Mouse (Mus musculus): ENCODE results near the gene Rhbdl3.
A peak's percentile ranks its signal among the peaks of the same experiment; 100 is the strongest.
"Not testable (repeated sequence)": the region's sequence is repeated elsewhere in the genome, so short reads cannot be mapped to it uniquely, and the experiment has no call there.

The Rhbdl3 gene

GRCm38 (mm10) chr11:80313462-80313861, 12.8 kb downstream of the Rhbdl3 start:
- no peak for DNase-seq

- DNase-seq = no peak
Observed at GRCm38 (mm10) chr11:80313944-80314343, 13.2 kb downstream of the Rhbdl3 start.

DNA sequence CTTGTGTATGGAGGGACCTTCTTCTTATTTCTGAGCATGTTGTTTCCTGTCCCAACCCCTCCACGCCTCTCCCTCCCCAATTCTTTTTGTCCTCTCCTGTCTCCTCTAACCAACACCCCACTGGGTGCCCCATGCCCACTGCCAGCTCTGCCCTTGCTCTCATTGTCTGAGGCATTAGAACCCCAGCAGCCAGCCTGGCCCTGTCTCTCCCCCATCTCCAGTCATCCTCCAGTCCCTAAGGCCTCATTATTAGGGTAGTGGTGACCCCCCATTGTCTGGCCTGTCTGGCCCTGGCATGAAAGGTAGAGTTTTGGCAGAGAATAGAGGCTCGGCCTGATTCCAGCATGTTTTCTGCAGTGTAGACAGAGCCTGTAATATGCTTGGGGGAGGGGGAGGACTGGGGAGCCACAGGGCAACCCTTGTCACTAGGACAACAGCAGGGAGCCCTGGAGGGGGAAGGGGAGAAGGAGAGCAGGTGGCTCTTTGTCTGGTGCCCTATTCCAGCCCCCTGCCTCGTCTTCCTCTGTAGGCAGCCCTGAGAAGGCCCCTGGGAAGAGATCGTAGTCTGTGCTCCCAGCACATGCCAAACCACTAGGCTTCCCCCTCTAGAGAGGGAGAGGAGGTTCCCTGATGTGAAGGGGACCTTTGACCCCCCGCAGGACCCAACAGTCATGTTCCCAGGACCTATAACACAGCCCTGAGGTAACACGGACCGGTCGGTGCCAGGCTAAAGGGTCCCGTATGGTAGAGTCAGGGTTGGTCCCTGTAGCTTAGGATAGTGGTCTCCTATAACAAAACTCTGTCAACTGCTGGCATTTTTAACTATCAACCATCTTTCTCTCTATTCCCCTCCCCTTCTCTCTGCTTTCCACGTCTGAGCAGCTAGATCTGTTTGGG, 15.3 kb downstream of the Rhbdl3 start:
- no peak for DNase-seq

DNA sequence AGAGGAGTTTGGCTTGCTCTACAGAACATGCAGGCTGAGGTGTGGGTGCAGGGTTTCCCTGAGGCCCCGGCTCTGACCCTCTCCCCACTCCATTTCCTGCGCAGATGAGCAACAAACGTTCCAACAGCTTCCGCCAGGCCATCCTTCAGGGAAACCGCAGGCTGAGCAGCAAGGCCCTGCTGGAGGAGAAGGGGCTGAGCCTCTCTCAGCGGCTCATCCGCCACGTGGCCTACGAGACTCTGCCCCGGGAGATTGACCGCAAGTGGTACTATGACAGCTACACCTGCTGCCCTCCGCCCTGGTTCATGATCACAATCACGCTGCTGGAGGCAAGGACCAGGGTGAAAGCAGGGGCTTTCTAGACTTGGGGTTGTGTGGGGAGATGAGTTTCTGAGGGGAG, 22.5 kb downstream of the Rhbdl3 start:
- DNase-seq = no peak

- DNase-seq = no peak
Observed at GRCm38 (mm10) chr11:80324636-80325035, 23.9 kb downstream of the Rhbdl3 start.

- no peak for DNase-seq
Observed at GRCm38 (mm10) chr11:80332709-80333400, 32.1 kb downstream of the Rhbdl3 start.

DNA sequence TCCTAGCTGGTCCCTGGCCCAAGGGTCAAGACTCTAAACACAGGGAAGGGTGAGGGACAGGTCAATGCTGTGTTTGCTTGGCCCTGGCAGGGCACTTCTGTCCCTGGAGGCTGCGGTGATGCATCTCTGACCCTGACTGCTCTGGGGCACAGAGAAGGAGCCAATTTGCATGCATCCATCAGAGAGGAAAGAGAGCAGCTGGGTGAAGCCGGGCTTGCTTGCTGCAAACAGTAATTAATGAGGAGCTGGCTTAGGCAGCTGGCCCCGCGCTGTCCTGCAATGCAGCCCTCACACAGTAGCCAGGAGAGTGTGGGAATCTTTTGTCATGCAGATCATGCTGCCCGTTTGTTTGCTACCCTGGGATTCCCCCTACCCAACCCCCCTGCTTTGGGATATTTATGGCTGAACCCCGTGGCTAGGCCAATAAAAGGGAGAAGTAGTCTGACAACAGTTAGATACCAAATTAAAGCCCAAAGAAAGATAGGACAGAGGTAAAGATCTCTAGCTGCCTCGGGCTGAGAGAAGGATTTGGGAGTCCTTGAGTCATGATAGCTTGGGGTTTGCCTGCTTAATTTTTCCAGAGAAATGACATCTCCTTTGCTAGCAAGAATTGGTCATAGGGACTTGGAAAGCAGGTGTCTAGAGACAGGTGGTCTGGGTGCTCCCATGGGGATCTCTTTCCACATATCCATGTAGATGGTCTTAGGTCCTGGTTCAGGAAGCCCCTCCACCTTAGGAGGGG, 35.1 kb downstream of the Rhbdl3 start:
- DNase-seq = no peak

DNA sequence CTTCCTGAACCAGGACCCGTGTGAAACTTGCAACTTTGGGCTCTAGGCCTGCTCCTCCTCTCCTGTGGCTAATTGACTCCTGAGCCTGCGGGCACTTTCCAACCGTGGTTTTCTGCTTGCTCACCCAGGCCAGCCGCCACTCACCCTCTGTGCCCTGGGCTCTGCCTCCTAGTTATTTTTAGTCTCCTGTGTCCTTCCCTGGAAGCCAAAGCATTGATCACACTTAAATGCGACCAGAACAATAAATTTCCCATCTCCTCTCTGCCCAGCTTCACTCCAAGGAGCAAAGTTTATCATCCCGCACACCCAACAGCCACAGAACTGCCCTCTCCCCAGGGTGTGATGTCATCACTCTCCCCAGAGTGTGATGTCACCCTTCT, 35.6 kb downstream of the Rhbdl3 start:
- no peak for DNase-seq

GRCm38 (mm10) chr11:80342482-80342881, 41.8 kb downstream of the Rhbdl3 start:
- DNase-seq = no peak

- peak; percentile 82 for DNase-seq
Observed at GRCm38 (mm10) chr11:80351832-80352430, 51.2 kb downstream of the Rhbdl3 start.

GRCm38 (mm10) chr11:80354832-80355231, 54.1 kb downstream of the Rhbdl3 start:
- peak; percentile 15 for DNase-seq

DNA sequence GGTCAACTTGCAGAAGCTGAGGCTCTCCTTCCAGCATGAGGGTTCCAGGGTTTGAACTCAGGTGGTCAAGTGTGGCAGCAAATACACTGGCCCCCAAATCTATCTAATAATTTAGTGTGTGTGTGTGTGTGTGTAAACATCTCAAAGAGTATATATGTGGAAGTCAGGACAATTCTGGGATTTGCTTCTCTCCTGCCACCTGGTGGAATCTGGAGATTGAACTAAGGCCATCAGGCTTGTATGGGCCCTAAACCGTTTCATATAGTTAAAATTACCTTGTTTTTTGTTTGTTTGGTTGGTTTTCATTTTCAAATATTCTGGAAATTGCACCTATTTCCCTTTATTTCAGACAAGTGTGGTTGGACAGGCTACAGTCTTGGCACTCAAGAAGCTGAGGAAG, 68.2 kb downstream of the Rhbdl3 start:
- no peak for DNase-seq

GRCm38 (mm10) chr11:80376651-80377050, 75.9 kb downstream of the Rhbdl3 start:
- DNase-seq = no peak

DNA sequence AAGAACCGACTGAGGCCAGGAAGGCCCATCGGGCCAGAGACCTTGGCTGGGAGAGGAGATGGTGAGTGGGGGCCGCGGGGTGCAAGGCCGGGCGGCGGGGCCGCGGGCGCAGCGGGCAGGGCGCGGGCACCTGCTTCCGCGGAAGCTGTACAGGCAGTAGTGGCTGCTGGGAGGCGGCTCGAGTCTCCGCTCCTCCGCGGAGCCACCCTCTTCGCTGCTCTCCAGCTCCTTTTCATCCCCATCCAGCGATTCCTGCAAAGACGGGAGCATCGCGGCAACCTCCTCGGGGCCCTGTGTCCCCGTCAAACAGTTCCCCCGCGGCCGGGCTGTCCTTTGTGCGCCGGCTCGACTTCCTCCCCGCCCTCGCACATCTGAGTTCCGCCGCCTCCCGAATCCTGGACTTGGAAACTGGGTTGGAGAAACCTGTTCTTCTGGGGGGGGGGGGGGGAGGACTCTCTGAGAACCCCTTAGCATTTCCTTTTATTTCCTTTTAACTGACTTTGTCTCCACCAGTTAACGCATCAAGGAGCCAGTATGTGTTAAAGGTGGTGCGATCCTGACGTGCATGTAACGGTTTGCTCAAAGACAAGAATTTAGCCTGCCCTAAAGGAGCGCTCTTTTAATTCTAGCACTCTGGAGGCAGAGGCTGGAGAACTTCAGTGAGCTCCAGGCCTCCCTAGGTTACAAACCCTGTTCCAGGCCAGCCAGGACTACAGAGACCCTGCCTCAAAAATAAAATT, 77.2 kb downstream of the Rhbdl3 start, which contains the start of gene 5730455P16Rik:
5730455P16Rik (minus strand) TSS at position 323 of the 740 bp plus-strand sequence.
- DNase-seq = peak; percentile 77

GRCm38 (mm10) chr11:80378452-80379068, 77.8 kb downstream of the Rhbdl3 start:
- DNase-seq = not testable (repeated sequence)

- not testable (repeated sequence) for DNase-seq
Observed at GRCm38 (mm10) chr11:80379184-80379583, 78.5 kb downstream of the Rhbdl3 start.

GRCm38 (mm10) chr11:80382626-80383018, 81.9 kb downstream of the Rhbdl3 start:
- no peak for DNase-seq

- peak; percentile 98 for DNase-seq
Observed at GRCm38 (mm10) chr11:80383019-80383625, 82.4 kb downstream of the Rhbdl3 start, which contains the start of gene Zfp207. Gene Zfp207, plus strand, starts transcription at chr11:80383279.

GRCm38 (mm10) chr11:80383626-80384046, 82.9 kb downstream of the Rhbdl3 start:
- no peak for DNase-seq

- DNase-seq = no peak
Observed at GRCm38 (mm10) chr11:80384461-80384860, 83.7 kb downstream of the Rhbdl3 start.

DNA sequence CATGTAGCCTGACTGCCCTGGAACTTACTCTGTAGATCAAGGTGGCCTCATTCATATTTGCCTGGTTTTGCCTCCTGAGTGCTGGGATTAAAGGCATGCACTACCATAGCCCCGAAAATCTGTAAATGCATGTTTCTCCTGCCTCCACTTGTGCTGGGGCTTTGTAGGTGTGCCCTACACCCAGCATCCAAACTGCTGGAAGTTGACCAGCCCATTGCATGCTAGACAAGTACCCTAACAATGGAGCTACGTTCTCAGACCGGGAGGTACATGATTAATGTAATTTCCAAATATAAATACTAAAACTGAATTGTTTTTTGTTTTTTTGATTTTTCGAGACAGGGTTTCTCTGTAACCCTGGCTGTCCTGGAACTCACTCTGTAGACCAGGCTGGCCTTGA, 84.3 kb downstream of the Rhbdl3 start:
- DNase-seq = no peak

Data from kidney, adult 9 months (tissue).